Mouse (Mus musculus): Measurements from ENCODE around the gene Adamts4.

GRCm38 (mm10) chr1:171285096-171285892, 35.1 kb downstream of the Adamts4 start:
- no peak for TF ChIP-seq CTCF (IDR thresholded peaks at IDR 0.05; ENCODE audit: borderline replicate concordance, insufficient read depth, low read depth, low read length)
- TF ChIP-seq POLR2A (IDR thresholded peaks at IDR 0.05; ENCODE audit: borderline replicate concordance, insufficient read depth, low read length), result no peak

Data from cerebellum, adult 2 months (tissue).